Mouse (Mus musculus): ENCODE results near the gene Dcst2. TPM values are rescaled to one million over a fixed set of nuclear protein-coding genes. Genes with fewer than 3 reads are reported as not detected.

Gene Dcst2
- polyA plus RNA-seq, 2 experiments = 0.03 to 0.04 TPM

GRCm38 (mm10) chr3:89420421-89420820 lies 58.6 kb downstream of the Dcst2 start:
- 44% methylated on average over 2 of the region's 2 CpGs for WGBS (ENCODE audit: insufficient replicate concordance)
- H3K4me3 ChIP-seq (ENCODE audit: insufficient read depth in 1 of 2, low read depth in 2 of 2, low read length in 2 of 2) = peak overlapping the region; percentile 68 to 84
- DNase-seq (ENCODE audit: low read depth in 3 of 3, low spot score in 3 of 3) = no peak
- no peaks in the 10 kb centered on the region for H3K9me3 ChIP-seq (ENCODE audit: control insufficient read depth, low read length)
- no peak for ATAC-seq (ENCODE audit: insufficient read depth)
- H3K4me2 ChIP-seq (ENCODE audit: low read depth) = peak overlapping the region; percentile 71
- peaks cover 49 to 64% of the 10 kb centered on the region in 2 experiments for H3K4me1 ChIP-seq (replicated peaks; ENCODE audit: control insufficient read depth in 2 of 2, insufficient read depth in 2 of 2, low read length in 1 of 2)
- peak overlapping the region; percentile 87 for H3K27ac ChIP-seq
- H3K36me3 ChIP-seq (replicated peaks; ENCODE audit: control insufficient read depth, insufficient read depth, low read depth) = peaks cover 28% of the 10 kb centered on the region
- no peak for TF ChIP-seq EP300 (IDR thresholded peaks at IDR 0.05; ENCODE audit: low read depth)
- no peak for TF ChIP-seq CTCF (IDR thresholded peaks at IDR 0.05; ENCODE audit: low read depth)
- no peaks in the 10 kb centered on the region for H3K27me3 ChIP-seq (ENCODE audit: control insufficient read depth, insufficient read depth, low read length)
- H3K9ac ChIP-seq (replicated peaks) = no peak overlapping the region; the same call in 1 of the 2 replicates

GRCm38 (mm10) chr3:89421002-89421774 lies 59.4 kb downstream of the Dcst2 start:
- peaks cover 21% of the 10 kb centered on the region for H3K36me3 ChIP-seq (replicated peaks; ENCODE audit: control insufficient read depth, insufficient read depth, low read depth)
- peak overlapping the region; percentile 62 to 68 for H3K4me3 ChIP-seq (ENCODE audit: insufficient read depth in 1 of 2, low read depth in 2 of 2, low read length in 2 of 2)
- H3K9ac ChIP-seq (replicated peaks) = peak overlapping the region; percentile 75
- DNase-seq (ENCODE audit: low read depth in 3 of 3, low spot score in 3 of 3) = peak; percentile 81 to 82 (median 82)
- no peak for TF ChIP-seq CTCF (IDR thresholded peaks at IDR 0.05; ENCODE audit: low read depth)
- 0 out of 2 replicates have a peak, but pooled peaks have one; percentile 9 for TF ChIP-seq EP300 (IDR thresholded peaks at IDR 0.05; ENCODE audit: low read depth)
- no peaks in the 10 kb centered on the region for H3K9me3 ChIP-seq (ENCODE audit: control insufficient read depth, low read length)
- peak; percentile 71 for ATAC-seq (ENCODE audit: insufficient read depth)
- 7% methylated on average over 11 of the region's 11 CpGs for WGBS (ENCODE audit: insufficient replicate concordance)
- peak overlapping the region; percentile 87 for H3K27ac ChIP-seq
- H3K4me1 ChIP-seq (replicated peaks; ENCODE audit: control insufficient read depth in 2 of 2, insufficient read depth in 2 of 2, low read length in 1 of 2) = peaks cover 56 to 69% of the 10 kb centered on the region in 2 experiments
- peak overlapping the region; percentile 71 for H3K4me2 ChIP-seq (ENCODE audit: low read depth)
- no peaks in the 10 kb centered on the region for H3K27me3 ChIP-seq (ENCODE audit: control insufficient read depth, insufficient read depth, low read length)

GRCm38 (mm10) chr3:89421810-89422473 lies 60.2 kb downstream of the Dcst2 start:
- H3K4me1 ChIP-seq (replicated peaks; ENCODE audit: control insufficient read depth in 2 of 2, insufficient read depth in 2 of 2, low read length in 1 of 2) = peaks cover 54 to 68% of the 10 kb centered on the region in 2 experiments
- peak overlapping the region; percentile 62 to 68 for H3K4me3 ChIP-seq (ENCODE audit: insufficient read depth in 1 of 2, low read depth in 2 of 2, low read length in 2 of 2)
- no peak for TF ChIP-seq EP300 (IDR thresholded peaks at IDR 0.05; ENCODE audit: low read depth)
- no peak for TF ChIP-seq CTCF (IDR thresholded peaks at IDR 0.05; ENCODE audit: low read depth)
- H3K9me3 ChIP-seq (ENCODE audit: control insufficient read depth, low read length) = no peaks in the 10 kb centered on the region
- peak overlapping the region; percentile 71 for H3K4me2 ChIP-seq (ENCODE audit: low read depth)
- H3K9ac ChIP-seq (replicated peaks) = peak overlapping the region; percentile 75
- H3K27me3 ChIP-seq (ENCODE audit: control insufficient read depth, insufficient read depth, low read length) = no peaks in the 10 kb centered on the region
- ATAC-seq (ENCODE audit: insufficient read depth) (no peak), DNase-seq (ENCODE audit: low read depth in 3 of 3, low spot score in 3 of 3) (no peak)
- H3K36me3 ChIP-seq (replicated peaks; ENCODE audit: control insufficient read depth, insufficient read depth, low read depth) = peaks cover 25% of the 10 kb centered on the region
- H3K27ac ChIP-seq = peak overlapping the region; percentile 60
- 28% methylated on average over 22 of the region's 22 CpGs for WGBS (ENCODE audit: insufficient replicate concordance)

- peak overlapping the region; percentile 29 for H3K27ac ChIP-seq
- WGBS (ENCODE audit: insufficient replicate concordance) = 48% methylated on average over 6 of the region's 6 CpGs
Observed at GRCm38 (mm10) chr3:89422556-89423205, 60.9 kb downstream of the Dcst2 start.

More at GRCm38 (mm10) chr3:89422556-89423205, 60.9 kb downstream of the Dcst2 start:
- DNase-seq (ENCODE audit: low read depth in 3 of 3, low spot score in 3 of 3) = no peak
- H3K4me1 ChIP-seq (replicated peaks; ENCODE audit: control insufficient read depth in 2 of 2, insufficient read depth in 2 of 2, low read length in 1 of 2) = peaks cover 51 to 66% of the 10 kb centered on the region in 2 experiments
- H3K36me3 ChIP-seq (replicated peaks; ENCODE audit: control insufficient read depth, insufficient read depth, low read depth) = peaks cover 32% of the 10 kb centered on the region
- no peak for ATAC-seq (ENCODE audit: insufficient read depth)
- H3K9me3 ChIP-seq (ENCODE audit: control insufficient read depth, low read length) = no peaks in the 10 kb centered on the region
- no peaks in the 10 kb centered on the region for H3K27me3 ChIP-seq (ENCODE audit: control insufficient read depth, insufficient read depth, low read length)
- peak overlapping the region; percentile 33 to 62; a peak in 3 of 4 replicates for H3K4me3 ChIP-seq (ENCODE audit: insufficient read depth in 1 of 2, low read depth in 2 of 2, low read length in 2 of 2)
- peak overlapping the region; percentile 37 for H3K9ac ChIP-seq (replicated peaks)
- H3K4me2 ChIP-seq (ENCODE audit: low read depth) = peak overlapping the region; percentile 71
- TF ChIP-seq CTCF (IDR thresholded peaks at IDR 0.05; ENCODE audit: low read depth) (no peak), EP300 (IDR thresholded peaks at IDR 0.05; ENCODE audit: low read depth) (no peak)

Data from liver, embryonic 14.5 days (tissue).